Mouse (Mus musculus) hematopoietic stem cell, adult 5-6 weeks (primary cell): ENCODE results near the gene Zwilch. TPM values are rescaled to one million over a fixed set of nuclear protein-coding genes. Genes with fewer than 3 reads are reported as not detected.
"Not testable (repeated sequence)": the region's sequence is repeated elsewhere in the genome, so short reads cannot be mapped to it uniquely, and the experiment has no call there.

ENCODE experiments used
- ATAC-seq, 2 experiments: fragments of 125-278 bp in 1 of 2; replicated peaks in 1 of 2; 2 replicates each; pipeline ENCODE4 v1.8.0; 2016 to 2017; ENCODE audit warnings: inconsistent platforms in 2 of 2, mild to moderate bottlenecking in 2 of 2, moderate number of reproducible peaks in 2 of 2, low read depth in 1 of 2, moderate TSS enrichment in 1 of 2; ENCODE audit not compliant: low FRiP score in 2 of 2, poor library complexity in 2 of 2, severe bottlenecking in 2 of 2, insufficient read depth in 1 of 2, low TSS enrichment in 1 of 2
- total RNA-seq: library from RNA; stranded (forward); fragments of 172-1452, 232-1000 nt; gene quantifications from 2 replicates; pipeline ENCODE4 v1.2.3, GENCODE M21; 2017

Gene Zwilch
- total RNA-seq: 78.7 and 144 TPM in 2 replicates

GRCm38 (mm10) chr9:64172816-64173665, at the start of gene Zwilch, which contains the start of gene Rpl4:
Zwilch (minus strand) TSS chr9:64173104.
Rpl4 (plus strand) TSS chr9:64173375.
- peak; percentile 82 to 86 for ATAC-seq

- peak in 1 of 2 experiments; percentile 12; a peak in 1 of 4 replicates for ATAC-seq
Observed at GRCm38 (mm10) chr9:64222098-64222497, 49.2 kb upstream of the Zwilch start.

DNA sequence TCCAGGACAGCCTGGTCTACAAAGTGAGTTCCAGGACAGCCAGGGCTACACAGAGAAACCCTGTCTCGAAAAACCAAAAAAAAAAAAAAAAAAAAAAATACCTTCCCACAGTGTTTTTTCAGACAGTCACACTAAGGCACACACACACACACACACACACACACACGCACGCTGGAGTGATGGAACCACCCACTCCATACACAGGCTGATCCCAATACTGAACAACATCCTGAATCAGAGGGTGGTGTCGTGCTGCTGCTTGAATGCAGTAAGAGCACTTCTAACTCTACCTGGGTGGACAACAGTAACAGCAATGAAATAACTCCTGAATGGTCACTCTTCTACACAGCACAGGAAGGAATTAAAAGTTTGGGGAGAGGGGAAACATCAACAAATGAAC, 48.6 kb upstream of the Zwilch start:
- ATAC-seq: no peak

- ATAC-seq: no peak
Observed at GRCm38 (mm10) chr9:64220603-64221002, 47.7 kb upstream of the Zwilch start.

DNA sequence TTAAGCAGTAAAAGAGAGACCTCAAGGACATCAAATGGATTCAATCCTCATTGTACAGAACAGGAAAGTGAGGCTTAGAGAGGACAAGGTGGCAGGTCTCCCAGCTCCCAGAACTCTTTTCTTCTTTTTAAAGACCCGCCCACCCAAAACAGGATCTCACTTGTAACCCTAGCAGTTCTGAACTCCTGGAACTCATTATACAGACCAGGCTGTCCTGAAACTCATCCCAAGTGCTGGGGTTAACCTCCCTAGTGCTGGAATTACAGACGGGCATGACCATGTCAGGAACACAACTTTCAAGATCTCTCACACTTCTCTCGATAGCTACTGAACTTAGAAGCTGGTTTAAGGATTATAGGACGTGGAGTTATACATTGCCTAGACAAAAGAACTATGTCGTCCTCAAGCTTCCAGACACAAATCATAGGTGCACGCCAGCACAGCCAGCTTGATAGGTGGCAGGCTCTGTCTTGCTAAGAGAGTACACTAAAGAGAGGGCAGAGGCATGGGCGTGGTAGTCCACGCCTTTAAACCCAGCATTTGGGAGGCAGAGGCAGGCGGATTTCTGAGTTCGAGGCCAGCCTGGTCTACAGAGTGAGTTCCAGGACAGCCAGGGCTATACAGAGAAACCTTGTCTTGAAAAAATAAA, 47.0 kb upstream of the Zwilch start:
- ATAC-seq: no peak

DNA sequence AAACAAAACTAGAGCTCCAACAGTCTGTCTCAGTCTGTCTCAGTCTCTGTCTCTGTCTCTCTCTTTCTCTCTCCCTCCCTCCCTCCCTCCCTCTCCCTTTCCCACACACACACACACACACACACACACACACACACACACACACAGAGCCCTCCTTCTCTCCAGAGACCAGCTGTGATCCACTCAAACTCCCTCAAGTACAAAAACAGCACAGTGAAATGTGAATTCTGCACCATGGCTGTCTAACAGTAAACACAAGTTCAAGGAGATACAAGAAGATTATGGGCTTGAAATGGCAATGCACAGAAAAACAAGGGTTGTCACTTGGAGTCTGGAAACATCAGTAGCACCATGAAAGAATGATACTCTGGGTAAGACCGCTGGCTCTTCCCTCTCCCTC, 46.4 kb upstream of the Zwilch start:
- no peak for ATAC-seq

GRCm38 (mm10) chr9:64217887-64218286, 45.0 kb upstream of the Zwilch start:
- ATAC-seq: no peak

DNA sequence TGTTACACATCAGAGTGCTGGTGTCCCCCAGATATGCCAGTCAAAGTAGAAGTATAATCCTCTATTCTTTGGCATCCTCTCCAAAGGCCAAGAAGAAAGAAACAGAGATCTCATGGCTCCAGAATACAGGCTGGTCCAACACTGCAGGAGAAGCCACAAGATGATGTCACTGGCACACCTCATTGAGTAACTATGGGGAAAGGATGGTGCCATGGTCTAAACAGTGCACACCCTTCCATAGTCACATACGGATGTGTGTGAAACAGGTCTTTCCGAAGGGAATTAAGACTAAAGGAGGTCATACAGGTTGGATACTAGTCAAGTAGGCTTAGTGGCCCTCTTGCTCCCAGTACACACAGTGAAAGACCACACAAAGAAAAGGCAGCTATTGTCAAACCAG, 43.7 kb upstream of the Zwilch start:
- ATAC-seq: no peak; a peak in 1 of 4 replicates

DNA sequence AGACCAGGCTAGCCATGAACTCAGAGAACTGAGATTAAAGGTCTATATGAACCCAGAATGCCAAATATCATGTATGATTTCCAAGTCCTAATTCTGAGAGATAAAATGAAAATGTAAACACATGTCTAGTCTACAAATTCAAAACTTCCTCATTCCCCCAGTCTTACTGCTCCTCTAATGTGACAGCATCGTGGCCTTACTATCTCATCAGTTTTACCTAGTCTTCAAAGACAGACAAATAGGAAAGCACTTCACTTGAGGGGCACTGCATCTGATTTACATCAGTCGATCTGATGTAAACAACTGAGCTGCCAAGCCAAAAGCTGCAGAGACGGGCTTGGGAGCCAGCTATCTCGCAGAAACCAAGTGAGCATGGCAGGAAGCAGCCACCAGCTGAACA, 43.2 kb upstream of the Zwilch start:
- ATAC-seq: no peak

- ATAC-seq: no peak
Observed at GRCm38 (mm10) chr9:64214452-64214851, 41.5 kb upstream of the Zwilch start.

DNA sequence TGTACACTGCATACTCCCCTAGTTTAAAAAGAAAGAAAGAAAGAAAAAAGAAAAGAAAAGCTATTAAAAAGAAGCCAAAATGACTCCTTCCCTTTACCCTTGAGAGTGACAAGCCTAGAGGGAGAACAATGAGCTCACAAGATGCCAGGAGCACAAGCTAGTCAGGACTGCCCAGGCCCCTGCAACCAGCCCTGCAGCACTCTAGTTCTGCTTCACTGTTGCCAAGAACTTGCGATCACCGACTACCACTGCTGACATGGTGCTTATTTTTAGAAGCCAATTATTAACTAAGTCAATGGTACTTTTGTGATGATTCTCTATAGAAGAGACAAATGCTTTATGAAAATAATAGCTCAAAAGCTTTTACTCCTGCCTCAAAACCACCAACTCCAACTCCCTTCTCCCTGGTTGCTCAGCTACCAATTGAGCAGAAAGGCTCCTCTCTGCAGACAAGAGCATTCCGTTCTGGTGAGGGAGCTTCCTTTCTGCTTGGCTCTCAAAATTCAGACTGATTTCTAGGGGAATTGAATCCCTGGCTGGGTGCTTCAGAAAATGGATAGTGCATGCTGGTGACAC, 34.7 kb upstream of the Zwilch start:
- no peak for ATAC-seq

DNA sequence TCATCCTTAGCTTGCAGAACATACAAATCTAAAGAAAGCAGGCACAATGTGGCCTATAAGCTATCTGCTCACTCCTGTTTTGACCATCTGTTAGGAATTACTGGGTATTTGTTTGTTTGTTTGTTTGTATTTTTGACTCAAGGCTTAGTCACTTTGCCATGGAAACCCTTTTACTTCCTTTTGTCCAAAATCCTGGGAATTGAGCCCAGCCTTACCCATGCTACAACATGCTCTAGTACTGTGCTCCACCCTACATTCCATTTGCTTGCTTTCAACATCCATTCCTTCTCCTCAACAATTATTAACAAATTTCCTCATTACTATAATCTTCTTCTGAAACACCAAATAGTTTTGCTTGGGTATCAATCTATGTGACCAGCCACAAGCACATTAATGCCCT, 30.0 kb upstream of the Zwilch start:
- no peak for ATAC-seq

- peak in 1 of 2 experiments; percentile 29; a peak in 1 of 4 replicates for ATAC-seq
Observed at GRCm38 (mm10) chr9:64202331-64202730, 29.4 kb upstream of the Zwilch start.

DNA sequence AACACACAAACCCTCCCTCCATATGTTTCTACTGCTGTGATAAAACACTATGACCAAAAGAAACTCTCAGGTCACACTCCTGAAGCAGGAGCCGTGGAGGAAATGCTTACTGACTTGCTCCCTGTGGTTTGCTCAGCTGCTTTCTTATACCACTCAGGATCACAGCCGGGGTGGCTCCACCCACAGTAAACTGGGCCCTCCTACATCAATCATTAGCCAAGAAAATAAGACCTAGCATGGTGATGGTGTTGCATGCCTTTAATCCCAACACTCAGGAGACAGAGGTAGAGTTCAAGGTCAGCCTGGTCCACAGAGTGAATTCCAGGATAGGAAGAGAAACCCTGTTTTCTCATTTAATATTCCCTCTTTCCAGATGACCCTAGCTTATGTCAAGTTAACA, 27.0 kb upstream of the Zwilch start:
- ATAC-seq: no peak

GRCm38 (mm10) chr9:64198763-64199418, 26.0 kb upstream of the Zwilch start:
- not testable (repeated sequence) for ATAC-seq

- ATAC-seq: no peak
Observed at GRCm38 (mm10) chr9:64198068-64198762, 25.3 kb upstream of the Zwilch start.

GRCm38 (mm10) chr9:64197524-64197923, 24.6 kb upstream of the Zwilch start:
- no peak for ATAC-seq
